Mouse (Mus musculus) embryo, embryonic 9.5 days (tissue): Measurements from ENCODE around the gene Dram1.
"Not testable (repeated sequence)": the region's sequence is repeated elsewhere in the genome, so short reads cannot be mapped to it uniquely, and the experiment has no call there.

Source experiments
- DNase-seq: peaks from one replicate; pipeline ENCODE4 v3.0.0-alpha.2; 2017; ENCODE audit errors: extremely low spot score

Dram1 gene

GRCm38 (mm10) chr10:88385758-88386157, 6.9 kb upstream of the Dram1 start:
- no peak for DNase-seq

- DNase-seq, result no peak
Measured at GRCm38 (mm10) chr10:88385290-88385689, 6.4 kb upstream of the Dram1 start.

DNA sequence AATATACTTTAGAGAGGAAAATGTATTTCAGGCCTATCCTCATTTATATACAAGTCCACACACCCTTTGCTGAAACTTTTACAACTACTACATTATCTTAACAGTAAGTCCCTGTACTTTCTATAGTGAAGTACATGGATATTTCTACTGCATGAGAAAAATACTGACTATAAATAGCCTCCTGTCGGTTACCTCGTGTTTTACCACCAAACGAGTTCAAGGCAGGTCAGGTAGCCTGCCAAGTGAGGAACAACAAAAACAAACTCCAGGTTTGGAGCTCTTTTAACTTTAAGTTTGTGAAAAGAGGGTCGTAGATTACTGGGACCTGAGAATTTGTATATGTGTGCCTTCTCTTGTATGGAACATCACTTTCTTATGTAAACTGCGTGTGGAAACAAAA, 5.2 kb upstream of the Dram1 start:
- no peak for DNase-seq

GRCm38 (mm10) chr10:88383479-88383878, 4.6 kb upstream of the Dram1 start:
- no peak for DNase-seq

GRCm38 (mm10) chr10:88382009-88382408, 3.1 kb upstream of the Dram1 start:
- no peak for DNase-seq

DNA sequence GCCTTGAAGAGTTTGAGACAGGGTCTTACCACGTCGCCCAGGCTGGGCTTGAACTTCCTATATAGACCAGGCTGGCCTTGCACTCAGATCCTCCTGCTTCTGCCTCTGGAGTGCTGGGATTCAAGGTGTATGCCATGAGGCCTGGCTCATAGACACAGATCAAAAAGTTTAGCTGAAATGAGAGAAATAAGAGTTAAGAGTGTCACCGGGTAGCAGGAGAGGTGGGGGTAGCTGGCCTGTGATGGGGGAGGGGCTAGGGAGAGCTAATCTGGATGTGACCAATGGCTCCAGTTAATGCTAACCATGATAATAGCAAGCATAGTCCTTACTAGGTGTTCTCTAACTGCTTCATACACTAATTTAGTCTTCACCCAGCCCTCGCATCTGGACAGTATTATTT, 2.4 kb upstream of the Dram1 start:
- DNase-seq, result no peak

DNA sequence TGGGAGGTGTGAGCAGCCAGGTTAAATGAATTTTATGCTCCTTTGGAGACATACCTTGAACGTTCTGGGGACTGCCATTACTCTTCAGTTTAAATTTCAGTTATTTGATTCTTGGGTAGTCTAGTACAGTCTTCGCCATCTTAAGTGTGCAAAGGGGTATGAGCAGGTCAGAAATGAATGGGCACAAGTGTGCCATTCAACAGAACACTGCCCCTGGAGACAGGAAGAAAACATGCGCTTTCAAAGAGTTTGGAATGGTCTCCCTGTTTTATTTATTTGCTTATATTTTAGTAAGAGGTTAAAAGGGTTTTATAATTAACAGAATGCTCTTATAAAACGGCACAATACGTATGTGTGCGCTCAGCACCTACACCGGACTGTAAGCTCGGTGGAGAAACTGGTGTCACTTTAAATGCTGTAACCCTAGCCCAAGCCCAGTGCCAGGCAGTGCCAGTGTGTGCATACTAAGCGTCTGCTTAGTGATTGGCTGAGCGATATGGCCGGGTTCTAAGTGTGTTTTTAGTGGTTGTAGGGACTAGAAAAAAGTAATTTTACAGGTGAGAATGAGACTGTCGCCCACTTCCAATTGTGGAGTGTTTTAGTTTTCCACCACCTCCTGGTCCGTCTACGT, 1.7 kb upstream of the Dram1 start:
- DNase-seq, result no peak

- no peak for DNase-seq
Measured at GRCm38 (mm10) chr10:88380002-88380401, 1.1 kb upstream of the Dram1 start.

DNA sequence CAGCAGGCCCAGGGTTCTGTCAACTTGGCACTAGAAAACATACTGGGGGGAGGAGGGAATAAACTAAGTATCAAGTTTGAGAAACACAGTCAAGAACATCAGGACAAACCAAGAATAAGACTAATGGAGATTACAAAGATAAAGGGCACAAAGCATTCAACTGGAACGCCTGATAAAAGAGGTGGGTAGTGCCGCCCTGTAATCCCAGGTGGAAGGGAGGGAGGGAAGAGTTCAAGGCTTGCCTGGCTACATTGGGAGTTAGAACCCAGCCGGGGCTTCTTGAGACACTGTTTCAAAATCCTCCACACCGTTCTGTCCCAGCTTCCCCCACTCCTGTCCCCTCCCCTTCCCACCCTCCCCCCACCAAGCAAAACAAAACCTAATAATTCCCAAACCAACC, 1.2 kb downstream of the Dram1 start:
- no peak for DNase-seq

DNA sequence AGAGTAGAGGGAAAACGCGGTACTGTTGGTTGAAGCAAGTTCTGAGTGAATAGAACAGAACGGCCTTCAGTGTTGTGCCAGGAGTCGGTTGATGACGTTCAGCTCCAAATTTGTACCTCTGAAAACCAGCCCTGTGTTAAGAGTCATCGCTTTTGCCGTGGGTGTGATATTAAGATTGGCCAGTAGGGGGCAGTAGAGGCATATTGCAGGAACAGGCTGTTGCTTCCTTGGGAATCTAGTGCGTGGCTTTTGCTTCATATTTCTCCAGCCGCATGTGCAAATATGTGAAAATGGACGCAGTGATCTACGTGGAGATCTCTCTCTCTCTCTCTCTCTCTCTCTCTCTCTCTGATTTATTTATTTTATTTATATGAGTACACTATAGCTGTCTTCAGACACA, 2.1 kb downstream of the Dram1 start:
- DNase-seq, result peak; percentile 84

- no peak for DNase-seq
Measured at GRCm38 (mm10) chr10:88374984-88375383, 3.9 kb downstream of the Dram1 start.

GRCm38 (mm10) chr10:88372945-88373344, 5.9 kb downstream of the Dram1 start:
- DNase-seq, result not testable (repeated sequence)

GRCm38 (mm10) chr10:88372436-88372835, 6.4 kb downstream of the Dram1 start:
- no peak for DNase-seq

GRCm38 (mm10) chr10:88371793-88372192, 7.1 kb downstream of the Dram1 start:
- no peak for DNase-seq

- DNase-seq, result no peak
Measured at GRCm38 (mm10) chr10:88369233-88369632, 9.6 kb downstream of the Dram1 start.

DNA sequence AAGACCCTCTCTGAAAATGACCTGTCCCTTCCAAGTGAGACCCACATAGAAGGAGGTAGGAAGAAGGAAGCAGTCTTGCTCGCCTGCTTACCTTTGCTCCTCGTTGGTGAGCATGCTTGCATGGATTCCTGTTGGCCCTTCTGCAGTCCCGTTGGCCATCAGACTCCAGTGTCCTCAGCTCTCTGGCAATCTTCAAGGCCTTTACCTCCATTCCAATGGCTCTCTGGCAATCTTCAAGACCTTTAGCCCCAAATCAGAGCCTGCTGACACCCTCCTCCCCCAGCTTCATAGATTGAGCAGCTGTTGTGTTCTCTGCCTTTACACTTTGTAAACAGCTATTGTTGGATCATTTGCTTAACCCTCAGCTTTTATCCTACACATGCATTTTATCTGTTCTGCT, 14.7 kb downstream of the Dram1 start:
- no peak for DNase-seq

DNA sequence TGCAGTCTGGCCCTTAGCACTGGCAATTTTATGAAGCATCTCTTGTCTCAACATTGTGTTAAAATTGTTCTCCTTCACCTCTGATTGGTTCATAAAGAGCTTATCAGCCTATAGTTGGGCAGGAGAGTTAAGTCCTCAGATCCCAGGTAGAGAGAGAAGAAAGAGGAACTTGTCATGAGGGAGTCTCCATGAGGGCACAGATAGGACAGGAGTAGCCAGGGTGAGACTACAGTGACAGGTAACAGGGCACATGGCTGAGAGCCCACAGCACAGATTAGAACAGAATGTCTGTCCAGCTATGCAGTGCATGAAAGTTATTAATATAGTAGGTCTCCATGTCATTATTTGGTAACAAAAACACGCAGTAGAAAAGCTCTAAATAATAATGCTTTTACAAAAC, 16.7 kb downstream of the Dram1 start:
- DNase-seq, result no peak

- DNase-seq, result peak; percentile 53
Measured at GRCm38 (mm10) chr10:88356983-88357559, 21.8 kb downstream of the Dram1 start.

DNA sequence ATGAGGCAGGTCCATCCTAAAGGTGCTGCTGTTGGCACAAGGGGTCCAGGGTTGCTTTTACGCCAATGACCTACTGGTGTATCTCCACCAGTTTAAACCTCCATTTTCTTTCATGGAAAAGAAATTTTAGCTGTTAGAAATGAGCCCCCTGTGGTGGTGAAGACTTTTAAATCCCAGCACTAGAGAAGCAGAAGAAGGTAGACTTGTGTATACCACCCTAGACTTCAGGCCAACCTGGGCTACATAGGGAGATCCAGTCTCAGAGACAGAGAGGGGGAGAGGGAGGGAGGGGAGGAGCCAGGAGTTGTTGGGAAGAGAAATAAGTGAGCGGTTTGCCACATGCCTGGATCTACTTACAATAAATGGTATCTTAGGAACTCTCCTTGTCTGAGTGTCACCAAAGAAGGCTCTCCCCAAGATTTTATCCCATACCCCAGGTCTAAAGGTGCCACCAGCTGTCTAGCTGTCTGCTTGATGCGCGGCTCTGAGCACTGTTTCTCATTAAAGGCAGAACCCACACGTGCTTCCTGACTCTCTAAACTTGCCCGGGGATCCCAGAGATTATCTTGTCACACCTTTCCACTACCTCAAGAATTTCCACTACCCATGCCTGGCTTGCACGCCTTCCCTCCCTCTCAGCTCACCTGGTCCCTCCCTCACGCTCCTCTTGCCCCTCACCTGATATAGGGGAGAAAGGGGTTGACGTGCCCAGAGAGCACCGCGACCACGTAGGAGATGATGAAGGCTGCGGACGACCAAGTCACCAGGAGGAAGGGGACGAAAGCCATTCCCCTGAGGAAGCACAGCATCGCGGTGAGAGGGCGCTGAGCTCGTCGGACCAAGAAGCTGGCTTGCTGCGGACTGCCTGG, 22.5 kb downstream of the Dram1 start:
- no peak for DNase-seq

- DNase-seq, result no peak
Measured at GRCm38 (mm10) chr10:88354599-88354998, 24.3 kb downstream of the Dram1 start.

DNA sequence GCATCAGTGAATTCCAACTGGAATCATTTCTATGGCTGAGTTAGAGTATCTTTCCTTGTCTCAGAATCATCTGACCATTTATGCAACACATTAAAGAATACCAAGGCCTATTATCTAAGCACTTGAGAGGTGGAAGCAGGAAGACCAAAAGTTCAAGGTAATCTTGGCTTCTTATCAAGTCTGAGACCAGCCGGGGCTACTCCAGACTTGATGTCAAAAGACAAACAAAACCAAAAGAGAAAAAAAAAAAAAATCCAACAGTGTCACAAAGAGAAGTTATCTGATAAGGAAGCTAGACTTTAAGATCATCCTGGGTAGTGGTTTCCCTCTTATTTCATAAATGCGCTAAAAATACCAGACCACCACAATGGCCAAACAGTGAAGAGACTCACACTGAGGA, 26.3 kb downstream of the Dram1 start:
- DNase-seq, result no peak

GRCm38 (mm10) chr10:88351411-88352103, 27.3 kb downstream of the Dram1 start:
- DNase-seq, result no peak
